Mouse (Mus musculus) stomach, embryonic 14.5 days (tissue): ENCODE measurements around the gene Frs3. TPM values are rescaled to one million over a fixed set of nuclear protein-coding genes. Genes with fewer than 3 reads are reported as not detected.

Experiments used
- ATAC-seq: fragments of 200-750 bp; cut with Nextera tagmentation; 2 replicates; pipeline ENCODE4 v1.8.0; 2017; ENCODE audit warnings: low read depth, moderate TSS enrichment; ENCODE audit not compliant: insufficient number of reproducible peaks, insufficient read depth, low FRiP score
- H3K27ac ChIP-seq: fragments of 300-500 bp; sonication (generic); 2 replicates; pipeline ENCODE4 v1.5.1; 2014; ENCODE audit warnings: mild to moderate bottlenecking, low read length, moderate library complexity, mixed read lengths
- H3K27me3 ChIP-seq: fragments of 300-500 bp; sonication (generic); 2 replicates; pipeline ENCODE4 v1.6.1; 2014; ENCODE audit warnings: low read length, control low read depth, mixed read lengths; ENCODE audit not compliant: control insufficient read depth, insufficient read depth
- H3K36me3 ChIP-seq: fragments of 300-500 bp; sonication (generic); 2 replicates; pipeline ENCODE4 v1.6.1; 2014; ENCODE audit warnings: mild to moderate bottlenecking, control low read depth, low read length, moderate library complexity, mixed read lengths; ENCODE audit not compliant: control insufficient read depth, insufficient read depth
- H3K4me1 ChIP-seq: fragments of 300-500 bp; sonication (generic); 2 replicates; pipeline ENCODE4 v1.6.1; 2014; ENCODE audit warnings: low read length, control low read depth, mixed read lengths; ENCODE audit not compliant: control insufficient read depth, insufficient read depth
- H3K4me2 ChIP-seq: fragments of 300-500 bp; sonication (generic); replicated peaks from 2 replicates; pipeline ENCODE4 v1.6.1; 2014; ENCODE audit warnings: low read depth, low read length, control low read depth
- H3K4me3 ChIP-seq: fragments of 300-500 bp; sonication (generic); 2 replicates; pipeline ENCODE4 v1.5.1; 2014; ENCODE audit warnings: low read depth, low read length, control low read depth
- H3K9ac ChIP-seq: fragments of 300-500 bp; sonication (generic); replicated peaks from 2 replicates; pipeline ENCODE4 v1.6.1; 2014; ENCODE audit warnings: low read depth, mild to moderate bottlenecking, control low read depth, low read length, moderate library complexity, mixed read lengths
- H3K9me3 ChIP-seq: fragments of 300-500 bp; sonication (generic); 2 replicates; pipeline ENCODE4 v1.6.1; 2016; ENCODE audit warnings: low read depth, low read length, control low read depth; ENCODE audit not compliant: control insufficient read depth
- WGBS: fragments of 180-500 bp; shearing (Covaris S2); extraction: QIAGEN DNeasy Blood & Tissue Kit; methylation state at CpG from one replicate; pipeline ENCODE4 v1.1.7; 2014; 5-methylcytosine and 5-hydroxymethylcytosine counted together
- polyA plus RNA-seq: library from polyadenylated mRNA; unstranded; fragments of >200 nt; fragmentation: Nextera tagmentation; extraction: Ambion mirVana; gene quantifications from 2 replicates; pipeline ENCODE4 v1.2.1, GENCODE M21; 2014

Gene Frs3
- polyA plus RNA-seq, 1 experiment from 2014 or later: 5.2 TPM

- H3K9ac ChIP-seq: no peak overlapping the region
- no peaks in the 10 kb centered on the region for H3K27me3 ChIP-seq
- 71% methylated on average over 8 of the region's 8 CpGs for WGBS
- no peaks in the 10 kb centered on the region for H3K36me3 ChIP-seq
- H3K4me1 ChIP-seq: peaks cover 8% of the 10 kb centered on the region
- no peak overlapping the region for H3K27ac ChIP-seq
- no peaks in the 10 kb centered on the region for H3K9me3 ChIP-seq
- no peak overlapping the region for H3K4me3 ChIP-seq
- no peak overlapping the region for H3K4me2 ChIP-seq
- ATAC-seq: no peak
These were observed 64.4 kb downstream of the Frs3 start for GRCm38 (mm10) chr17:47753130-47753775.

Other genes starting within 250 kb of the Frs3 start
- gene Taf8, start 186.7 kb upstream of the Frs3 start, polyA plus RNA-seq: 24.5 and 27.3 TPM in 2 replicates
- 425 and 428 TPM in 2 replicates for gene Ccnd3, start 184.0 kb upstream of the Frs3 start, polyA plus RNA-seq
- 22.1 and 22.3 TPM in 2 replicates for gene Bysl, start 77.5 kb upstream of the Frs3 start, polyA plus RNA-seq
- gene Med20, start 77.4 kb upstream of the Frs3 start, polyA plus RNA-seq: 47.1 and 49.4 TPM in 2 replicates
- gene Gm20517, start 77.4 kb upstream of the Frs3 start, polyA plus RNA-seq: 1.5 and 2.8 TPM in 2 replicates
- gene Usp49, start 58.3 kb upstream of the Frs3 start, polyA plus RNA-seq: 4.9 and 6.3 TPM in 2 replicates
- 416 and 439 TPM in 2 replicates for gene Tomm6, start 644 bp upstream of the Frs3 start, polyA plus RNA-seq
- 0.98 and 1.2 TPM in 2 replicates for gene Gm21981, start 5.4 kb downstream of the Frs3 start, polyA plus RNA-seq
- gene Prickle4, start 5.7 kb downstream of the Frs3 start, polyA plus RNA-seq: 2.0 and 2.1 TPM in 2 replicates
- 36.4 and 43.8 TPM in 2 replicates for gene Pgc, start 37.8 kb downstream of the Frs3 start, polyA plus RNA-seq
- 5.1 and 6.0 TPM in 2 replicates for gene Tfeb, start 48.0 kb downstream of the Frs3 start, polyA plus RNA-seq
- 31.8 and 32.0 TPM in 2 replicates for gene Mdfi, start 145.7 kb downstream of the Frs3 start, polyA plus RNA-seq
- gene Foxp4, start 235.6 kb downstream of the Frs3 start, polyA plus RNA-seq: 41.8 and 43.3 TPM in 2 replicates